Mouse (Mus musculus): Measurements from ENCODE around the gene Prkcb.

GRCm38 (mm10) chr7:122429134-122429533 lies 140.6 kb downstream of the Prkcb start:
- no peak for TF ChIP-seq CTCF (IDR thresholded peaks at IDR 0.05)
- TF ChIP-seq POLR2A (IDR thresholded peaks at IDR 0.05; ENCODE audit: insufficient read depth, low read depth, low read length), result no peak
- no peak for TF ChIP-seq EP300 (IDR thresholded peaks at IDR 0.05; ENCODE audit: insufficient read depth, low read depth, low read length)

All from heart, adult 2 months (tissue).